Mouse (Mus musculus): Measurements from ENCODE around the gene Pkp2. TPM values are rescaled to one million over a fixed set of nuclear protein-coding genes. Genes with fewer than 3 reads are reported as not detected.

Pkp2 gene
- total and polyA plus RNA-seq, 3 experiments = 0.54 to 2.2 TPM; not detected in 1

- no peak overlapping the region for H3K27ac ChIP-seq (ENCODE audit: control insufficient read depth, low read depth, low read length)
- DNase-seq (ENCODE audit: low read depth, low spot score) = no peak
- no peak overlapping the region for H3K4me3 ChIP-seq (ENCODE audit: control insufficient read depth in 1 of 2, insufficient read depth in 1 of 2, low read depth in 2 of 2, low read length in 2 of 2)
- H3K36me3 ChIP-seq (ENCODE audit: control insufficient read depth in 1 of 2, insufficient read depth in 2 of 2, low read length in 2 of 2) = peaks cover 0 to 10% of the 10 kb centered on the region in 2 experiments; a peak in 2 of 4 replicates
- no peak overlapping the region for H3K9ac ChIP-seq (ENCODE audit: control insufficient read depth, low read depth, low read length, poor library complexity, severe bottlenecking)
- TF ChIP-seq NELFE (IDR thresholded peaks at IDR 0.05; ENCODE audit: low read depth, low read length) (no peak), JUND (IDR thresholded peaks at IDR 0.05; ENCODE audit: low read depth, low read length) (no peak), CHD1 (IDR thresholded peaks at IDR 0.05; ENCODE audit: low read depth, low read length) (no peak), GATA1 (IDR thresholded peaks at IDR 0.05; ENCODE audit: low read depth, low read length) (no peak), E2F4 (IDR thresholded peaks at IDR 0.05; ENCODE audit: borderline replicate concordance, low read depth, low read length) (no peak), TBP (IDR thresholded peaks at IDR 0.05; ENCODE audit: low read depth, low read length) (no peak), RCOR1 (IDR thresholded peaks at IDR 0.05; ENCODE audit: low read depth, low read length) (no peak)
- no peaks in the 10 kb centered on the region for H3K9me3 ChIP-seq (replicated peaks; ENCODE audit: insufficient read depth, low read length)
- no peaks in the 10 kb centered on the region; a peak in 1 of 4 replicates for H3K27me3 ChIP-seq (ENCODE audit: control insufficient read depth in 1 of 2, insufficient read depth in 2 of 2, low read length in 2 of 2)
- peaks cover 0 to 4% of the 10 kb centered on the region in 2 experiments; a peak in 2 of 4 replicates for H3K4me1 ChIP-seq (ENCODE audit: control insufficient read depth in 1 of 2, insufficient read depth in 2 of 2, low read length in 2 of 2)
- H3K79me2 ChIP-seq (ENCODE audit: control insufficient read depth, insufficient read depth, low read length, poor library complexity) = no peaks in the 10 kb centered on the region
Measured at GRCm38 (mm10) chr16:16262436-16262835, 49.3 kb downstream of the Pkp2 start.

GRCm38 (mm10) chr16:16272978-16273377 lies 59.9 kb downstream of the Pkp2 start:
- Histone ChIP-seq H3K27ac (ENCODE audit: control insufficient read depth, low read depth, low read length) (no peak overlapping the region), H3K9ac (ENCODE audit: control insufficient read depth, low read depth, low read length, poor library complexity, severe bottlenecking) (no peak overlapping the region), H3K4me3 (ENCODE audit: control insufficient read depth in 1 of 2, insufficient read depth in 1 of 2, low read depth in 2 of 2, low read length in 2 of 2) (no peak overlapping the region), H3K36me3 (ENCODE audit: control insufficient read depth in 1 of 2, insufficient read depth in 2 of 2, low read length in 2 of 2) (no peaks in the 10 kb centered on the region), H3K4me1 (ENCODE audit: control insufficient read depth in 1 of 2, insufficient read depth in 2 of 2, low read length in 2 of 2) (no peaks in the 10 kb centered on the region), H3K79me2 (ENCODE audit: control insufficient read depth, insufficient read depth, low read length, poor library complexity) (no peaks in the 10 kb centered on the region), H3K27me3 (ENCODE audit: control insufficient read depth in 1 of 2, insufficient read depth in 2 of 2, low read length in 2 of 2) (peaks cover 0 to 2% of the 10 kb centered on the region in 2 experiments; a peak in 1 of 4 replicates), H3K9me3 (replicated peaks; ENCODE audit: insufficient read depth, low read length) (no peaks in the 10 kb centered on the region)
- DNase-seq (ENCODE audit: low read depth, low spot score) = no peak
- TF ChIP-seq NRF1 (IDR thresholded peaks at IDR 0.05; ENCODE audit: insufficient read depth, low read depth, low read length, poor library complexity, severe bottlenecking) (no peak), SMC3 (IDR thresholded peaks at IDR 0.05; ENCODE audit: low read depth, low read length) (no peak)

GRCm38 (mm10) chr16:16273752-16274151 lies 60.6 kb downstream of the Pkp2 start:
- no peak for TF ChIP-seq POLR2AphosphoS5 (IDR thresholded peaks at IDR 0.05; ENCODE audit: borderline replicate concordance, low read depth, low read length)
- no peak for TF ChIP-seq NRF1 (IDR thresholded peaks at IDR 0.05; ENCODE audit: insufficient read depth, low read depth, low read length, poor library complexity, severe bottlenecking)

More at GRCm38 (mm10) chr16:16273752-16274151, 60.6 kb downstream of the Pkp2 start:
- Histone ChIP-seq H3K4me3 (ENCODE audit: control insufficient read depth in 1 of 2, insufficient read depth in 1 of 2, low read depth in 2 of 2, low read length in 2 of 2) (no peak overlapping the region), H3K27me3 (ENCODE audit: control insufficient read depth in 1 of 2, insufficient read depth in 2 of 2, low read length in 2 of 2) (peaks cover 0 to 2% of the 10 kb centered on the region in 2 experiments; a peak in 1 of 4 replicates), H3K36me3 (ENCODE audit: control insufficient read depth in 1 of 2, insufficient read depth in 2 of 2, low read length in 2 of 2) (no peaks in the 10 kb centered on the region), H3K27ac (ENCODE audit: control insufficient read depth, low read depth, low read length) (no peak overlapping the region), H3K9ac (ENCODE audit: control insufficient read depth, low read depth, low read length, poor library complexity, severe bottlenecking) (no peak overlapping the region), H3K79me2 (ENCODE audit: control insufficient read depth, insufficient read depth, low read length, poor library complexity) (no peaks in the 10 kb centered on the region), H3K9me3 (replicated peaks; ENCODE audit: insufficient read depth, low read length) (no peaks in the 10 kb centered on the region), H3K4me1 (ENCODE audit: control insufficient read depth in 1 of 2, insufficient read depth in 2 of 2, low read length in 2 of 2) (no peaks in the 10 kb centered on the region)
- no peak for DNase-seq (ENCODE audit: low read depth, low spot score)
